Mouse (Mus musculus): ENCODE results near the gene Phf5a. TPM values are rescaled to one million over a fixed set of nuclear protein-coding genes. Genes with fewer than 3 reads are reported as not detected.

Gene Phf5a
- polyA plus RNA-seq, 1 experiment from 2014 or later, result 255 TPM

- peaks cover 94% of the 10 kb centered on the region for H3K36me3 ChIP-seq (replicated peaks)
- WGBS, result 87% methylated on average over 3 of the region's 3 CpGs
- no peaks in the 10 kb centered on the region for H3K4me1 ChIP-seq
- H3K27me3 ChIP-seq (ENCODE audit: poor library complexity, severe bottlenecking), result no peaks in the 10 kb centered on the region
- H3K4me3 ChIP-seq, result no peak overlapping the region
- no peak for DNase-seq (ENCODE audit: extremely low spot score, low spot score)
- no peaks in the 10 kb centered on the region for H3K9me3 ChIP-seq
- no peak overlapping the region for H3K27ac ChIP-seq
Measured at GRCm38 (mm10) chr15:81822631-81823030, 49.1 kb downstream of the Phf5a start.

- H3K36me3 ChIP-seq (replicated peaks), result peaks cover 84% of the 10 kb centered on the region
- 86% methylated on average over 3 of the region's 3 CpGs for WGBS
- peaks cover 15% of the 10 kb centered on the region for H3K4me1 ChIP-seq
- H3K27ac ChIP-seq, result no peak overlapping the region
- H3K27me3 ChIP-seq (ENCODE audit: poor library complexity, severe bottlenecking), result no peaks in the 10 kb centered on the region
- no peak overlapping the region for H3K4me3 ChIP-seq
- no peaks in the 10 kb centered on the region for H3K9me3 ChIP-seq
- no peak for DNase-seq (ENCODE audit: extremely low spot score, low spot score)
Measured at GRCm38 (mm10) chr15:81818404-81818803, 53.3 kb downstream of the Phf5a start.

- H3K36me3 ChIP-seq (replicated peaks), result peaks cover 51% of the 10 kb centered on the region
- no peak for DNase-seq (ENCODE audit: extremely low spot score, low spot score)
- WGBS, result 91% methylated on average over 12 of the region's 12 CpGs
Measured at GRCm38 (mm10) chr15:81814716-81815370, 56.9 kb downstream of the Phf5a start.

More at GRCm38 (mm10) chr15:81814716-81815370, 56.9 kb downstream of the Phf5a start:
- Histone ChIP-seq H3K4me1 (peaks cover 48% of the 10 kb centered on the region), H3K4me3 (no peak overlapping the region), H3K9me3 (no peaks in the 10 kb centered on the region), H3K27me3 (ENCODE audit: poor library complexity, severe bottlenecking) (no peaks in the 10 kb centered on the region), H3K27ac (peak overlapping the region; percentile 16; the same call in 1 of the 2 replicates)

Other genes starting within 250 kb of the Phf5a start
- 51.4 and 53.1 TPM in 2 replicates for gene L3mbtl2, start 208.0 kb downstream of the Phf5a start, polyA plus RNA-seq (2016; fragmentation: Nextera tagmentation; extraction: Ambion mirVana)
- gene Chadl, start 174.6 kb downstream of the Phf5a start, polyA plus RNA-seq (2016; fragmentation: Nextera tagmentation; extraction: Ambion mirVana), result 2.3 and 2.4 TPM in 2 replicates
- gene Zc3h7b, start 126.9 kb downstream of the Phf5a start, polyA plus RNA-seq (2016; fragmentation: Nextera tagmentation; extraction: Ambion mirVana), result 43.4 and 44.3 TPM in 2 replicates
- gene Rangap1, start 126.4 kb downstream of the Phf5a start, polyA plus RNA-seq (2016; fragmentation: Nextera tagmentation; extraction: Ambion mirVana), result 196 and 198 TPM in 2 replicates
- 13.5 and 13.7 TPM in 2 replicates for gene Tef, start 69.5 kb downstream of the Phf5a start, polyA plus RNA-seq (2016; fragmentation: Nextera tagmentation; extraction: Ambion mirVana)
- 20.1 and 20.3 TPM in 2 replicates for gene Tob2, start 13.1 kb downstream of the Phf5a start, polyA plus RNA-seq (2016; fragmentation: Nextera tagmentation; extraction: Ambion mirVana)
- gene Aco2, start 398 bp upstream of the Phf5a start, polyA plus RNA-seq (2016; fragmentation: Nextera tagmentation; extraction: Ambion mirVana), result 147 and 148 TPM in 2 replicates
- 84.0 and 90.8 TPM in 2 replicates for gene Polr3h, start 54.3 kb upstream of the Phf5a start, polyA plus RNA-seq (2016; fragmentation: Nextera tagmentation; extraction: Ambion mirVana)
- 9.2 and 10.7 TPM in 2 replicates for gene Csdc2, start 64.8 kb upstream of the Phf5a start, polyA plus RNA-seq (2016; fragmentation: Nextera tagmentation; extraction: Ambion mirVana)
- gene Pmm1, start 89.0 kb upstream of the Phf5a start, polyA plus RNA-seq (2016; fragmentation: Nextera tagmentation; extraction: Ambion mirVana), result 37.1 and 39.3 TPM in 2 replicates
- gene 1700029P11Rik, start 108.6 kb upstream of the Phf5a start, polyA plus RNA-seq (2016; fragmentation: Nextera tagmentation; extraction: Ambion mirVana), result not detected in 2 replicates
- 90.8 and 94.9 TPM in 2 replicates for gene Xrcc6, start 115.9 kb upstream of the Phf5a start, polyA plus RNA-seq (2016; fragmentation: Nextera tagmentation; extraction: Ambion mirVana)
- 35.2 and 36.5 TPM in 2 replicates for gene Desi1, start 162.0 kb upstream of the Phf5a start, polyA plus RNA-seq (2016; fragmentation: Nextera tagmentation; extraction: Ambion mirVana)
- gene Snu13, start 175.7 kb upstream of the Phf5a start, polyA plus RNA-seq (2016; fragmentation: Nextera tagmentation; extraction: Ambion mirVana), result 386 and 402 TPM in 2 replicates
- not detected in 2 replicates for gene 4930407I10Rik, start 187.2 kb upstream of the Phf5a start, polyA plus RNA-seq (2016; fragmentation: Nextera tagmentation; extraction: Ambion mirVana)
- gene Mei1, start 198.1 kb upstream of the Phf5a start, polyA plus RNA-seq (2016; fragmentation: Nextera tagmentation; extraction: Ambion mirVana), result 0.06 and 0.11 TPM in 2 replicates

All from forebrain, embryonic 10.5 days (tissue).